Mouse (Mus musculus) mouse trophoblast stem cell (cell line): ENCODE measurements at regions not wholly inside any gene's neighbourhood (a gene's known extent, or its start where the extent isn't known, plus 50 kb on each side); places are given as distances from the start of the nearest gene placed in this dataset.

Source experiments
- in situ Hi-C, 2 experiments: fragments of 300-500 bp; cut with MseI, MboI; formaldehyde crosslinking; loops; 2 replicates in 1 of 2; 3 replicates in 1 of 2; pipeline ENCODE4 v1.15.1; 2025

- in situ Hi-C loops, result no loop called here
These were observed 342.1 kb downstream of the Gadd45g start for GRCm38 (mm10) chr13:52188605-52189003.

GRCm38 (mm10) chr13:52189382-52189923 lies 341.6 kb downstream of the Diras2 start:
- in situ Hi-C loops, result no loop called here

- in situ Hi-C loops, result no loop called here
These were observed 340.8 kb downstream of the Diras2 start for GRCm38 (mm10) chr13:52190256-52190655.

- in situ Hi-C loops, result no loop called here
These were observed 340.1 kb downstream of the Diras2 start for GRCm38 (mm10) chr13:52190848-52191590.

GRCm38 (mm10) chr13:52196917-52197316 lies 334.2 kb downstream of the Diras2 start:
- in situ Hi-C loops, result no loop called here

- in situ Hi-C loops, result no loop called here
These were observed 332.3 kb downstream of the Diras2 start for GRCm38 (mm10) chr13:52198649-52199348.

- in situ Hi-C loops, result no loop called here
These were observed 328.7 kb downstream of the Diras2 start for GRCm38 (mm10) chr13:52202372-52202771.

- in situ Hi-C loops, result no loop called here
These were observed 325.1 kb downstream of the Diras2 start for GRCm38 (mm10) chr13:52205951-52206350.

GRCm38 (mm10) chr13:52216343-52216742 lies 314.7 kb downstream of the Diras2 start:
- in situ Hi-C loops, result no loop called here

GRCm38 (mm10) chr13:52217066-52217465 lies 314.0 kb downstream of the Diras2 start:
- in situ Hi-C loops, result no loop called here

- in situ Hi-C loops, result no loop called here
These were observed 313.3 kb downstream of the Diras2 start for GRCm38 (mm10) chr13:52217741-52218140.

- in situ Hi-C loops, result loop anchor here (5.0 kb wide), 1 partner anchor 380 kb away; no protein-coding TSS in a partner anchor
These were observed 308.6 kb downstream of the Diras2 start for GRCm38 (mm10) chr13:52222315-52223097.

GRCm38 (mm10) chr13:52223098-52223962 lies 307.7 kb downstream of the Diras2 start:
- in situ Hi-C loops, result loop anchor here (5.0 kb wide), 1 partner anchor 381 kb away; no protein-coding TSS in a partner anchor

- in situ Hi-C loops, result no loop called here
These were observed 297.1 kb downstream of the Diras2 start for GRCm38 (mm10) chr13:52233971-52234370.

- in situ Hi-C loops, result no loop called here
These were observed 295.0 kb downstream of the Diras2 start for GRCm38 (mm10) chr13:52236105-52236504.

GRCm38 (mm10) chr13:52239563-52239962 lies 291.5 kb downstream of the Diras2 start:
- in situ Hi-C loops, result no loop called here

- in situ Hi-C loops, result no loop called here
These were observed 289.3 kb downstream of the Diras2 start for GRCm38 (mm10) chr13:52241761-52242160.

- in situ Hi-C loops, result no loop called here
These were observed 281.6 kb downstream of the Diras2 start for GRCm38 (mm10) chr13:52249492-52249891.

GRCm38 (mm10) chr13:52250371-52250770 lies 280.7 kb downstream of the Diras2 start:
- in situ Hi-C loops, result loop anchor here (5.0 kb wide), 4 partner anchors 282 to 377 kb away; partner anchors contain the start of gene Diras2 (in 1 of the 2)

- in situ Hi-C loops, result loop anchor here (5.0 kb wide), 4 partner anchors 280 to 375 kb away; partner anchors contain the start of gene Diras2 (in 1 of the 2)
These were observed 278.8 kb downstream of the Diras2 start for GRCm38 (mm10) chr13:52252303-52252702.
